Mouse (Mus musculus) embryo, embryonic 10 days (tissue): ENCODE results near the gene Tectb.

Experiments used
- DNase-seq: peaks from one replicate; pipeline ENCODE4 v3.0.0-alpha.2; 2015; ENCODE audit warnings: low spot score

The Tectb gene

DNA sequence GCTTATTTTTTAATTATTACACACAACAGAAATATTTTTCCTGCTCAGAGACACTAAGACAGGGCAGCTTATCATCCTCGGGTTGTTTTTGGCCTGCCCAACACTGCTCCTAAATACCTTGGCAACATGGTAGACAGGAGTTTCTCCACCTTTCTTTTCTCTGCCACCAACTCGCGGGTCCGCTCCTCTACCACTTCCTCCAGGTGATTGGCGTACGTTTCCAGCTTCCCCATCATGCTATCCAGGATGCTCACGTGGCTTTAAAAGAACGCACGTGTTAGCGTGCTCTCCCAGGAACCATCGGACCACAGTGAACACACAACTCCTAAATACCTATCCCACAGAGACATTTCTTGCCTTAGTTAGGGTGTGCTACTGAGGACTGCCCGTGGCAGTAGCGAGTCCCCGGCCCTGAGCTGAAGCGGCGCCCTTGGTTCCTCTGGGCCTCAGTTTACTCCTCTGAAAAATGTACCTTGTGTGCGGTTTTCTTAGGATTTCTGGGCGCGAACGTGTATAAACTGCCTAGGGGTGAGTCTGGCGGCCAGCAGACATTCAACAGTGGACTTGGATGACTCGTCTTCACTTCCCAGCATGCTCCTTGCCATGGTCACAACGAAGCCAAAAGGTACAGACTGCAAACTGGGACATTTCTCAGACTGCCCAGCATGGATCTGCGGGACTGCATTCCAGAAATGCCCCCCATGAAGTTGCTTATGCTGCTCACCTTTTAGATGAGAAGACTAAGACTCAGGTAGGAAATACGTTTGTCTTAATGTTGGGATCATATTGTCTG is 27.4 kb downstream of the Tectb start:
- DNase-seq = no peak

- DNase-seq = no peak
Measured at GRCm38 (mm10) chr19:55208654-55209053, 28.1 kb downstream of the Tectb start.

DNA sequence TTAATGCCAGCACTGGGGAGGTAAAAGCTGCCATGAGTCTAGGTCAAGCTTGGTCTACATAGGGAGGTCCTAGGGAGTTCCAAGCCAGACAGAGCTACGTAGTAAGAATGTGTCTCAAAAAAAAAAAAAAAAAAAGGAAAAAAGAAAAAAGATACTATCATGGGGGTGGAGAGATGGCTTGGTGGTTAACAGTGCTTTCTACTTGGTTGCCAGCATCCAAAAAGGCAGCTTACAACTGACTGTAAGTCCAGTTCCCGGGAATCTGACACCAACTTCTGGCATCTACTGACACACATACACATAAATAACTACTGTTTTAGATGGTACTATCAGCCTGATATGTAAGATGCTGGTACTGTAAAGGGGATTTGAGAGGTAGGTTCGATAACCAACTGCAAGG is 28.6 kb downstream of the Tectb start:
- no peak for DNase-seq

- DNase-seq = no peak
Measured at GRCm38 (mm10) chr19:55211698-55212097, 31.2 kb downstream of the Tectb start.

- no peak for DNase-seq
Measured at GRCm38 (mm10) chr19:55213617-55214340, 33.2 kb downstream of the Tectb start.

DNA sequence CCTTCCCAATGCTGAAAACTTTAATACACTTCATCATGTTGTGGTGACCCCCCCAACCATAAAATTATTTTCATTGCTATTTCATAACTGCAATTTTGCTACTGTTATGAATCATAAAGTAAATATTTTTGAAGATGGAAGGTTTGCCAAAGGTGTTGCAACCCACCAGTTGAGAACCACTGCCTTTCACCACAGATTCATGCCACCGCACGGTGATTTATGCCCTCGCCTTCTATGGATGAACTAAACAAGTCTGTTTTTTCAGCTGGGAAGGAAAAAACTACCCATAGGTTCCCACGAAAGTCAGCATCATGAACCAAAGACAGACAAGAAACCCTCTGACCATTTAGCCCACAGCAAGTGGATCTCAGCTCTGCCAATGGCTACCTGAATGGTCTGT is 36.3 kb downstream of the Tectb start:
- no peak for DNase-seq

- no peak for DNase-seq
Measured at GRCm38 (mm10) chr19:55217365-55217764, 36.8 kb downstream of the Tectb start.

DNA sequence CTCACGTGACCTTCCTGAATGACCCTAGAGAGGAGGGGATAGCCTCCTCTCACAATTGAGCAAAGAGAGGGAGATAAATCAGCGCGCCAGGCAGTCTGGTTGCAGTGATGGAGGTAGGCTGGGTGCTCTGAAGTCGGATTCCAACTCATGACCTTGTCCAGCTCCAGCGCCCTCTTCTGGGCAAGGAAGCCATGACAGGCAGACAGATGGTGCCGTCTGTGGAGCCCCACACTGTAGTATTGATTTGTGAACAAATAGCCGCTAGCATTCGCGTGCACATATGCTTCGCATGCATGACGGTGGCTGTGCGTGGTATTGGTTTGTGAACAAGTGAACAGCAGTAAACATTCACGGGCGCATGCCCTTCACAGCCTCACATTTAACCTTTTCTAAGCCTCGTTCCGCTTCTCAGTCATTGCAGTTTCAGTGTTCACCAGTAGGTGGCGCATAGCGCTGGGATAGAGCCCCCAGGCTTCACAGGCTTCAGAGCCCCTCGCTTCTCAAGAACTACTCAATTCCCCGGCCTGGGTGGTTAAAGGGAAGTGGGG is 37.7 kb downstream of the Tectb start:
- peak; percentile 94 for DNase-seq

DNA sequence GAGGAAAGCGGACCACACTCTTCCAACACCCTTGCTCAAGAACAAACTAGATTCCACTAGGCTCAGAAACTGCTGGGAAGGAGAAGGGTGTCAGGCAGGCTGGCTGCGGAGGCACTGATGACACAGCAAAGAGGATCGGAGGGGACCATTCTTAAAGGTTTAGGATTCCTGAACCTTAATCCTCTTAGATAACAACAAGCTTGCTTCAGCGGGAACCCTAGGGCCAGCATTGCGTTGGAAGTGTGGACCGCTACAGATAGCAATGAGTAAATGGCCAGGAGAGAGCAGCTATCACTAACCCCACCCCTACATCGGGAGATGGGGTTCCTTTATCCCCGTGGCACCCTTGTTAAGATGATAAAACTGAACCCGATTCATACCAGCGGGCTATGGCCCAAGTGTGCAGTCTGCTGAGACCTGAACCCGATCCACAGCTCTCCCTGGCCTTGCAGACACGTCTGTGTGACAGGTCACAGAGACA is 38.2 kb downstream of the Tectb start:
- DNase-seq = no peak

DNA sequence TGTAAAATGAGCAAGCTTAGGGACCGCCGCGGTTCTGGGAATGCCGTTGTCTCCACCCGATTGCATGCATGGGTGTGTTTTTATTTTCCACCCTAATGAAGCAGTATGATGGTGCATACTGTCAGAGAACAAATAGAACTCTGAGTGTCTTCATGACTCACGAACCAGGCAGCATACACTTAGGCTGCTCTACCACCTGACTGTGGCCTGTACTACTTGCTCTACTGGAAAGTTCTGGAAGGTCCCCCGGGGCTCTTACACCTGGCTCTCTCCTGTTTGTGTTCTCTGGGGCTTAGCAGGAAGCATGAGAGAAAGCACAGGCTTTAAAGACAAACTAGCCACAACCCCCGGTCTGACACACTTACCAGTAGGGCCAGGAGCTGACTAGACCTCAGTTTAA is 38.8 kb downstream of the Tectb start:
- no peak for DNase-seq

- no peak for DNase-seq
Measured at GRCm38 (mm10) chr19:55221208-55221607, 40.7 kb downstream of the Tectb start.

DNA sequence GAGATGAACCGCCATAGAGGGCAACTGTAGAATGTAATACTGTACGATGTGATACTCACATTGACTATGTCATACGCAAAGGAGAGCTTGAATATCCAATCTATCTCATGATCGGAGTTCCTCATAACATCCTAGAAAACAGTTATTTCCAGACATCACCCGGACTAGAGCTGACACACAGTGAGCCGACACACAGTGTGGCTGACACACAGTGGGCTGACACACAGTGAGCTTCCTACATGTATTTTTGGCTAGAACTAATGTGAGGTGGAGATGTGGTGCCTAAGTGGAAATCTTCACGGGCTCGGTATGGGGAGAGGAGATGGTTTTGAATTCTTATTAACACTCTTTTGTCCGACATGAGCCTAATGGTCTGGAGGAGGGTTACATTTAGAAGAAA is 41.7 kb downstream of the Tectb start:
- no peak for DNase-seq

DNA sequence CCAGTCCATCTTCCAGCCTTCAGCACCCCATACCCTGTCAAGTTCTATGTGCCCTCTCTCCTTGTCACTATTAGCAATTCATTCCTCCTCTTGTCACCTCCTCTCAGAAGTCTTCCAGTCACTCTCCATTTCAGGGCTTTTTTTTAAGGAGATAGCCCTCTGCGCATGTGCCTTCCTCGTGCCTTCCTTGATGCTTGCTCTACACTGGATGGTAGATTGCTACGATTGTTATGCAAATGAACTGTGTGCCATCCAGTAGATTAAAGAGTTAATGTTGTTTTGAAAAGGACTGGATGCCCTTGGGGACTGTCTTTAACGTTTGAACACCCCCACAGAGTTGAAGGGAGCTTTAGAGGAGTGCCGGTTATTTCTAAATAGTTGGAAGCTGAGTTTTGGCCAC is 46.1 kb downstream of the Tectb start:
- DNase-seq = no peak

GRCm38 (mm10) chr19:55227135-55227534 is 46.6 kb downstream of the Tectb start:
- DNase-seq = no peak

- DNase-seq = no peak
Measured at GRCm38 (mm10) chr19:55231081-55231480, 50.5 kb downstream of the Tectb start.

DNA sequence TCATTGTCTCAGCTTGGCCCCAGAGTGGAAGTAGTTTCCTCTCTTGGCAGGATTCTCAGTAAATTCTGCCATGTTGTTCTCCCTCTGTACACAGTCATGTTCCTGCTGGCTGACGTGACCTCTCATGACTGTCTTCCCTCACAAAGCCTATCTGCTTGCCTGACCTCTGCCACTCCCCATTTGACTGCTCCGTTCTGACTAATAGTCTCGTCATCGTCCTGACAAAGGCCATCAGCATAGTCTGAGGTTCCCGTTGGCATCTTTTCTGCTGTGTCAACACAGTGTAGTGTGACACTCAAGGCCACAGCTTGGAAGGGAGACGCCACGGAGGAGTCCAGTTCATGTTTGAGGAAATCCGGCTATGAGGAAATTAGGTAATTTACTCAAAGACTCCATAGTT is 51.6 kb downstream of the Tectb start:
- DNase-seq = no peak

DNA sequence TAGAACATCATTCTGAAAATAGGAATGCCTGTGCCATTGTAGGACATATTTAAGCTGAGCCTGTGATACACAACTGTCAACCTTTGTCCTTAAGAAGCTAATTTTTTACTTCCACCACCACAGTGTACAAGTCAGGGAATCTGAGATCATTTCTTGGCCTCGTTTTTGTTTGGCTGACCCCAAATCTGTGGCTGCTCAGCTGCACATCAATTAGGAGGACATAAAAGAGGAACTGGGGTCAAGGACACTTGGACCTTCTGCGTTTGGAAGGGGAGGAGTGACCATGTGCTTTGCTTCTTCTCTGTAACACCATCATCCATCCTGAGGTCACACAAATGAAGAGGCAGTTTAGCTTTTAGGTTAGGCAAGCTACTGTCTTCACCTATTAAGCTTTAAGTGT is 55.5 kb downstream of the Tectb start:
- DNase-seq = no peak

DNA sequence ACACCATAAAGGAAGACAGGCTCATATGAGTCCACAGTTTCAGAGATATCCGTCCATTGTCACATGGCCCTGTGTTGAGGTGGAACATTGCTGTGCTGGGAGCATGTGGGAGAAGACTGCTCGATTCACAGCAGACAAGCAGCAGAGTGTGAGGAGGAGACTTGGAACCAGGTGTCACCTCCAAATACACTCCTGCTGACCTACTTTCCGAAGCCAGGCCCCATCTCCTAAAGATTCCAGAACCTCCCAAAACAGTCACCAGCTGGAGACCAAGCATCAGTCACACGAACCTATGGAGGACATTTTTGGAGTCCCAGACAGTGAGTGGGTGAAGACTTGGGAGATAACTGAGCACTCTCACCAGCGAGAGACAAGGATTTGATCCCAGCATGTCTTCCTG is 56.0 kb downstream of the Tectb start:
- DNase-seq = no peak

- DNase-seq = no peak
Measured at GRCm38 (mm10) chr19:55239766-55240426, 59.4 kb downstream of the Tectb start.

DNA sequence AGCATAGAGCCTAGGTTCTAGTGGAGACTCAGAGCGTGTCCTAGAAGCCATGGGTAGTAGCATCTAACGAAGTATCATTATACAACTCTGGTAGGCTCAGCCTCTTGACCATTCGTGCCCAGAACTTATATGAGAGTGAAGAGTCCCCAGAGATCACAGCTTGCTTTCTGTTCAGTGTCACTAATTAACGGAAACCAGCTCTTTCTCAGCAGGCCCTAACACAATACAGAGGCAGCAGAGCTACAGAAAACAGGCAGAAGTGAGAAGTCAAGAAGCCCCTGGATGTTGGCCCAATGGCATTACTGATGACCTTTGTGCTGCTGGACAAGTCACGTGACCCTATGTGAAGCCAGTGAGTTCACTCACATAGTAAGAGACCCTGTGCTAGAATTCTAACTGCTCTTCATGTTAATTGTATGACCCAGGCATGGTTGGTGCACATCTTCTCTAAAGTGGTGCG is 60.7 kb downstream of the Tectb start, which contains the start of gene Gucy2g:
Gene Gucy2g (minus strand): TSS at position 51 of the 460 bp plus-strand sequence.
- DNase-seq = no peak

GRCm38 (mm10) chr19:55244791-55245231 is 64.3 kb downstream of the Tectb start:
- DNase-seq = peak; percentile 56
